Comparison of ENCODE assay signal across 11 mouse cellular contexts in genomic region chr5:125180630-125181263, GRCm38 (mm10). TPM values are rescaled to one million over a fixed set of nuclear protein-coding genes. Genes with fewer than 3 reads are reported as not detected.
DNase-seq lines count a peak whose midpoint lies in the region; ATAC-seq and TF ChIP-seq lines count a peak whose summit lies in the region.
"Had no signal": no experiment of that assay in that cellular context is flagged by ENCODE, and none has a peak within 500 bp of the region (broad histone marks: within the 10 kb centered on the region; RNA-seq: fewer than 3 reads in every experiment).

No protein-coding gene starts in this region.

- H3K9me3 ChIP-seq in kidney, postnatal 0 days (replicated peaks; ENCODE audit: low read length): no peaks in the 10 kb centered on the region
- H3K9me3 ChIP-seq: forebrain, embryonic 15.5 days; heart, embryonic 10.5 days; hindbrain, embryonic 15.5 days had no signal

- 52% methylated on average over 6 of the region's 6 CpGs for WGBS in kidney, postnatal 0 days
- WGBS in spleen, adult 2 months: 81% methylated on average over 6 of the region's 6 CpGs

- peak; percentile 20 for DNase-seq in adrenal gland, postnatal 10 days
- no peak for DNase-seq in adrenal gland, postnatal 25 days
- no peak for DNase-seq in kidney, postnatal 0 days (ENCODE audit: low spot score)
- no peak for DNase-seq in kidney, adult 8-10 months
- no peak for DNase-seq in spleen, adult 2 months (ENCODE audit: low read depth in 1 of 2, low spot score in 2 of 2)
- DNase-seq in spleen, postnatal 10 days (ENCODE audit: low spot score in 2 of 2): no peak
- no peak for DNase-seq in B cell, adult 2 months
- DNase-seq in thymus, postnatal 4 days: no peak

- 0 out of 2 replicates have a peak overlapping the region, but pooled peaks have one; percentile 42 for H3K27ac ChIP-seq in kidney, postnatal 0 days
- peak overlapping the region; percentile 16; the same call in 1 of the 2 replicates for H3K27ac ChIP-seq in spleen, adult 2 months (ENCODE audit: insufficient read depth, low read length)

- TF ChIP-seq CTCF in kidney, postnatal 0 days (IDR thresholded peaks at IDR 0.05; ENCODE audit: low read depth): no peak
- no peak for TF ChIP-seq CTCF in spleen, adult 2 months (IDR thresholded peaks at IDR 0.05; ENCODE audit: extremely low read depth, insufficient read depth, insufficient read length, insufficient replicate concordance)

- no peak overlapping the region for H3K4me2 ChIP-seq in kidney, postnatal 0 days (ENCODE audit: low read length)

- peaks cover 27% of the 10 kb centered on the region for H3K4me1 ChIP-seq in kidney, postnatal 0 days (replicated peaks; ENCODE audit: insufficient read depth, low read length)
- H3K4me1 ChIP-seq in spleen, adult 2 months (ENCODE audit: control insufficient read depth, insufficient read depth, insufficient read length): peaks cover 16% of the 10 kb centered on the region; the same call in 1 of the 2 replicates

- no peak overlapping the region for H3K9ac ChIP-seq in kidney, postnatal 0 days (ENCODE audit: low read depth, low read length)

- TF ChIP-seq POLR2A in spleen, adult 2 months (IDR thresholded peaks at IDR 0.05; ENCODE audit: low read depth, low read length): no peak

- H3K27me3 ChIP-seq in kidney, postnatal 0 days (ENCODE audit: insufficient read depth, low read length): no peaks in the 10 kb centered on the region
- H3K27me3 ChIP-seq in spleen, adult 2 months (ENCODE audit: control insufficient read depth, insufficient read depth, low read length): no peaks in the 10 kb centered on the region
- H3K27me3 ChIP-seq: forebrain, embryonic 15.5 days; hindbrain, embryonic 15.5 days had no signal

- no peak for ATAC-seq in kidney, postnatal 0 days (replicated peaks; ENCODE audit: low FRiP score, low read depth)
- ATAC-seq: forebrain, embryonic 15.5 days had no signal

- no peak overlapping the region for H3K4me3 ChIP-seq in kidney, postnatal 0 days (replicated peaks; ENCODE audit: low read depth, low read length)
- H3K4me3 ChIP-seq in spleen, adult 2 months (ENCODE audit: extremely low read depth, insufficient read depth, insufficient read length): no peak overlapping the region

- H3K36me3 ChIP-seq in kidney, postnatal 0 days (ENCODE audit: insufficient read depth, low read length): no peaks in the 10 kb centered on the region
- no peaks in the 10 kb centered on the region for H3K36me3 ChIP-seq in spleen, adult 2 months (ENCODE audit: control insufficient read depth, insufficient read depth, low read length)
- H3K36me3 ChIP-seq: forebrain, embryonic 15.5 days; heart, embryonic 10.5 days; hindbrain, embryonic 15.5 days had no signal

RNA-seq across cellular contexts. Expression of gene Ncor2, which starts 1.7 kb away (rescaled TPM):
- 100 to 1,000 TPM; 125 to 153 TPM for total RNA-seq in adrenal gland, postnatal 10 days (2021)
- total RNA-seq in adrenal gland, postnatal 25 days (2021): 316 and 358 TPM in 2 replicates
- polyA plus RNA-seq in kidney, postnatal 0 days (2015; fragmentation: Nextera tagmentation; extraction: Ambion mirVana): 14.6 and 15.5 TPM in 2 replicates
- 70.1 and 70.5 TPM in 2 replicates for polyA plus RNA-seq in spleen, adult 2 months (2012; rRNA removed)
